Mouse (Mus musculus): ENCODE measurements around the gene Stx4a.
"Not testable (repeated sequence)": the region's sequence is repeated elsewhere in the genome, so short reads cannot be mapped to it uniquely, and the experiment has no call there.

The Stx4a gene

DNA sequence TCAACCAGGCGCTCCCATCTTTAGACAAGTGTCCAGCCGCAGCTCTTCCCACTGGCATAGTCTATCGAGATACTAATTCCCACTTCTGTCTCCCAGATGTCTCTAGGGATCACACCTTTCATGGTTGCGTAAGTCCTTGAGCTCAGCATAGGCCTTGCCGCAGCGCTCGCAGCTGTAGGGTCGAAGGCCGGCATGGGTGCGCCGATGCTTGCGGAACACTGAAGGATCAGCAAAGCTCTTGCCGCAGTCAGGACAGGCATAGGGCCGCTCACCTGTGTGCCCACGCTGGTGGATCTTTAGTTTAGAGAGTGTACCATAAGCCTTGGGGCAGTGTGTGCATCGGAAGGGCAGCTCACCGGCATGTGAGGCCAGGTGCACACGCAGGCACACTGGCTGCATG lies 43.5 kb downstream of the Stx4a start:
- DNase-seq (ENCODE audit: low spot score in 2 of 2): no peak

DNA sequence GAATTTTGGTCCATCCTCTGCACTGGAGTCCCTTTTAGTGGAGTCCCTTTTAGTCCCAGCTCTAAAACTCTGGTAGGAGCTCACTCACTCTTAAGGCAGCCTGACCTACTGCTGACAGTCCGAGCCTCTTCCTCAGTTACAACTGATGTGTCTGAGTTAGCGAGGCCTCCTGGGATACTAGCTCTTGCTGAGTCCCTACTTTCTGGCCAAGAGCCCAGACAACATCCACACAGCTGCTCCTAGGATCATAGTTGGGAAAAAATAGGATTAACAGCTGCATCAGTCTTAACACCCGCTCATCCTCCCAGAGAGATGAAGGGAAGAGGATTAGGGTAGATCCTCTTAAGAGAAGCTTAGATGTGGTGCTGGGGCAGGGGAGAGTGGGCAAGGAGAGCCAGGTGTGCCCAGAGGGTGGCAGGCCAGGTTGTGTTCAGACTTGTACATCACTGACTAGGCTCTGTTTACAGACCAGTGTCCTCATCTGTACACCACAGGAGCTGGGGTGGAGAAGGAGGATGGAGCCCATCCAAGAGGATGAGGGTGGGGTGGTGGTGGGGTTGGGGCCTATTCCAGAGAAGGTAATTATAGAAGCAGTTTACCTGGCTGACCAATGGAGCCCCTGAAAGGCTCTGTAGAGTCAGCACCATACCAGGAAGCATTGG lies 45.2 kb downstream of the Stx4a start:
- no peak for DNase-seq (ENCODE audit: low spot score in 2 of 2)

DNA sequence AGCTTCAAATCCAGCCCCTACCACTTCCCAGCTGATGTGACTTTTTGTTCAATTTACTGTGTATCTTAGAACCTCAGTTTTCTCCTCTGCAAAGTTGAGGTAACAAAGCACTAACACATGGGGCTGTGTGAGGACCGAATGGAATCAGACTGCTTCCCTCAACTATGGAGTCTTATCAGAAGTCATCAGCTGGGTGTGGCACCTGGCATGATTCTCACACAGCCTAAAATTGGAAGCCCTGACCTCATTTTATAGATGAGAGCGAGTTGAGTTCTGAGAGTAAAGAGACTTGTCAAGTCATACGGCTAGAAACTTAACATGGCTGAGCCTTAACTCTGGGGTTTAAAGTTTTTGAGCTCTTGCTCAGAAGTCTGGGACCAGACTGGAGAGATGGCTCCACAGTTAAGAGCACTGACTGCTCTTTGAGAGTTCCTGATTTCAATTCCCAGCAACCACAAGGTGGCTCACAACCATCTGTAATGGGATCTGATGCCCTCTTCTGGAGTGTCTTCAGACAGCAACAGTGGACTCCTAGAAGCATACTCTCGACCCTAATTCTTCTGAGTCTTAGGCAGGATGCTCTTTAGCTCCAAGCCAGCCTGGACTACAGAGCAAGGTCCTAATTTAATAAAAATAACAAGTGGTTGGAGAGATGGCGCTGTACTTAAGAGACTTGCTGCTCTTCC lies 46.2 kb downstream of the Stx4a start:
- DNase-seq (ENCODE audit: low spot score in 2 of 2): no peak

DNA sequence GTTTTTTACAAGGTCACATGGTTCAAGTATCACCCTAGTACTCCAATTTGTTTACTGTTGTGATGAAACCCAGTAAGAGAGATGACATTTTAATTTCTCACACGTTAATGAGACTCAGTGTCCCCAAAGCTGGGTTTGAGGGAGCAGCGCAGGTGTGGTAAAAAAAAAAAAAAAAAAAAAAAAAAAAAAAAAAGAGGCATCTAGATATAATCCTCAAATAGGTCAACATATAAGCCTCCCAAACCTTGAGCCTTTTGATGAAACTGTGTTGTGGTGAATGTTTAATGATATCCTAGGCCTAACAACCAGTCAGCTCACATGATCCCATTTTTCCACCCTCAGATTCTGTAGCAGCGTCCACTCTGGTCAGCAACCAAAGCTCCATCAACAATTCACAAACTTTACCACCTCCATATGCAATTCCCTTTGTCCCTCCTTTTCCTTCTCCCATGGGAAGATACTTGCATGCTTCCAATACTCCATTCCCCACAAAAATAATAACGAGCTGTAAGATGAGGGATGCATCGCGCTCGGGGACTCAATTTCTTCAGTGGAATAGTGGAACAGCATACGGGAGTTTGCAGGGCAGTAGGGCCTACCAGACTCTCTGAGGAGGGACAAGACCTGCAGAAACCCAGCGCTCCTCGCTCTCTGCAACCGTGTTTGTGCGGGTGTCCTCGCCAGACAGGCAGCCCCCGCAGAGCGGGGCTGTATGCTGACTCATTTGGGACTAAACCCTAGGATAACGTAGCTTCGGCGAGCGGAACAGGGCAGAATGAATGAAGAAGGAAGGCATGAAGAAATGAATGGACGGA lies 50.9 kb downstream of the Stx4a start:
- no peak for DNase-seq (ENCODE audit: low spot score in 2 of 2)

DNA sequence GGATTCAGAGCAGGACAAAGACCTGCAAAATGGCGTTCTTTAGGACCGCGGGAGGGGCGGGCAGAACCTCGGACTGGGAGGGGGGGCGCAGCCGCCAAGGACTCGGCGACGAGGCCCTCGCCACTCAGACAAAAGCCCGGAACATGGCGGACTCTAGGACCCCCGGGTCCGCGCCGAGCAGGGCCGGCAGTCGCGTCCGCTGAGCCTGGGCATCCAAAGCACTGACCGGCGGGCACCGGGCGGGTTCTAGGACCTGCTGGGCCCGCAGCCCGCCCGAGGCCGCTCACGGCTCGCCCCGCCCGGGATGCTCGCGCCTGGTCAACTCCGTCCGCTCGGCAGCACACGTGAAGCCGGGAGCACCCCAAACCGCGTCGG lies 51.5 kb downstream of the Stx4a start:
- DNase-seq (ENCODE audit: low spot score in 2 of 2): peak; percentile 87 to 95

DNA sequence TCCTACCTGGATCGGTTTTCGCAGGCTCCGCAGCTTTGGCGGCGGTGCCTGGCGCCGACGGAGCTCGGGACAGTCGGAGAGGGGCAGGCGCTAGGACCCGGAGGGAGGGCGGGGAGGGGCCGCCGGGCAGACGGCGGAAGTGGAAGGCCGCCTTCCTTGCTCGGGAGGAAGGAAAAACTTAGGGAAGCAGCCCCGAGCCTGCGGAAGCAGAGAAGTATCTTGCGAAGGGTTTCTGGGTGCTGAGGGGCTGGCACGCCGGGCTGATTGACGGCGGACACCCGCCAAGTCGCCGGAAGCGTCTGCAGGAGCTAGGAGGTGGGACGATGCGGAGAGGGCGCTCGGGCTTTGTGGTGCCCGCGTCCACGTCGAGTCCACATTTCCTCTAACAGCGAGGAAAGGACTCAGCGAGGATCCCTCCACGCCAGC lies 52.0 kb downstream of the Stx4a start, which contains the start of gene Zfp646:
Gene Zfp646, plus strand, starts transcription at position 181 of the 426 bp plus-strand sequence.
- DNase-seq (ENCODE audit: low spot score in 2 of 2): no peak

DNA sequence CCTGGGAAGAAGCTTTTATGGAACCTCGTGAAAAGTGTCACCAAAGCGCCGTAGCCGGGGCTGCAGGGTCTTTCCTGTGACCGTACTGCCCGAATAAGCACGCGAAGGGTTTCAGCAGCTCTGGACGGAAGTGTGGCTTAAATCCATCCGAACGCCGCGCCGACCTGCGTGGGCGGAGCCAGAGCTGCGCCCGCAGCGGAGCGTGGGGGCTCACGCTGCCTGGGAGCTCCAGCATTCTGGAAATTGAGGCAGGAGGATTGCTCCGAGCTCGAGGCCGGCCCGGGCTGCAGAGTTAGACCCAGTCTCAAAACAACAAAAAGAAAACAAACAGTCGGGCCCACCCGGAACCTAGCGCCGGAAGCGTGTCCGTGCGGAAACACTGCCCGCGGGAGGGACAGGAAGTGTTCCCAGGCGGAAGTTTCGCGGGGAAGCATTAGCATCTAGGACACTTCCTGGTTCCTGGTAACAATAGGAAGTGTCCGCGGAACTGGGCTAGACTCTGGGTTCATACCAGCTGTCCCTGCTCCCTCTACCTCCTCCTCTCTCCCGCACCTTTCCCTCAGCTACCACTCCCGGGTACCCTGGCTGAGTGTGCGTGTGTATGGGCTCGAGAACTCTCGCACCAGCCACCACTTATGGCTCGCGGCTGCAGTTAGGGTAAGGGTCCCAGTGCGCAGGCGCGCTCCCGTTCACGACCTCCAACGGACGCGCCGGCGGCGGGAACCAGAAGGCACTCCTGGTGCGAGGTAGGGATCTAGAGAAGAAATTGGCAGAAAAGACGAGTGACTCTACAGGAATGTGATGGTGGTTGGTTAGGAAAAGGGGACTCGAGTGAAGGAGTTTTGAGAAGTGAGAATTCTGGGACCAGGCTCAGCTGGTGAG lies 52.6 kb downstream of the Stx4a start, which contains the start of gene Zfp668:
Gene Zfp668, minus strand, starts transcription at position 362 of the 882 bp plus-strand sequence.
- peak; percentile 76 to 87 for DNase-seq (ENCODE audit: low spot score in 2 of 2)

DNA sequence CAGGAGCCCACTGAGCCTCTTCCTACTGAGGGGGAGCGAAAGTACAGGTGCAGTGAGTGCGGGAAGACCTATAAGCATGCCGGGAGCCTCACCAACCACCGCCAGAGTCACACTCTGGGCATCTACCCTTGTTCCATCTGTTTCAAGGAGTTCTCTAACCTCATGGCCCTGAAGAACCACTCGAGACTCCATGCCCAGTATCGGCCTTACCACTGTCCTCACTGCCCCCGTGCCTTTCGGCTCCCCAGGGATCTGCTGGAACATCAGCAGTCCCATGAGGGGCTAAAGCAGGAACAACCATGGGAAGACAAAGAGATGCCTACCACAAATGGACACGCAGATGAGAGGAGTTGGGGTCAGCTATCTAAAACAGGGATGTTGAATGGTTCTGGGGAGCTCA lies 55.2 kb downstream of the Stx4a start:
- no peak for DNase-seq (ENCODE audit: low spot score in 2 of 2)

DNA sequence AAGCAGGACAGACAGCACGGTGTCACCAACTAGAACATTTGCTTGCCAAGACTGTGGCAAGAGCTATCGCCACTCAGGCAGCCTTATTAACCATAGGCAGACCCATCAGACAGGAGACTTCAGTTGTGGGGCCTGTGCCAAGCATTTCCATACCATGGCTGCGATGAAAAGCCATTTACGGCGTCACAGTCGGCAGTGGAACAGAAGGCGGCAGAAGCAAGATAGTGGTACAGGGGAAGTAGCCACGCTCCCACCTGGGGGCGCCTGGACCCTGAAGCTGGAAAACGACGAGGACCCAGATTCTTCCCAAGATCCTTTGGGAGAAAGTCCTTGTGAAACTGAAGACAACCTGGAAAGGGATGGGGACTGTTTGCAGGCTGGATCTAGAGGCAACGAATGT lies 56.3 kb downstream of the Stx4a start:
- DNase-seq (ENCODE audit: low spot score in 2 of 2): no peak

DNA sequence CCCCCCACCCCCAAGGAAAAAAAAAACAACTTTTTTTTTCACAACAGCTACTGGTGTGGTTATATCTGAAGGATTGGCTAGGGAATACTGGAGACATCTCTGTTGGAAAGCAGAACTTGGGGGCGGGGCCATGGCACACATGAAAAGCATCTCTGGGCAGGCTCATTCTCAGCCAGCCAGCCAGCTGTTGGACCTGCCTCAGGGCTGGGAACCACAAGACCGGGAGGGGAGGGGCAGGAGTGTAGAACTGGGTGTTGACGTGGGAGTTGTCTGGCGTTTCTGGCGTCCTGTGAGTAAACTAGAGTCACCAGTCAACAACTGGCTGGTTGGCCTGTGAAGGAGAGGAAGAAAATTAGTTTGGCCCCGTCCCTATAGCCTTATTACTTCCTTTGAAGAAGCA lies 61.9 kb downstream of the Stx4a start:
- no peak for DNase-seq (ENCODE audit: low spot score in 2 of 2)

DNA sequence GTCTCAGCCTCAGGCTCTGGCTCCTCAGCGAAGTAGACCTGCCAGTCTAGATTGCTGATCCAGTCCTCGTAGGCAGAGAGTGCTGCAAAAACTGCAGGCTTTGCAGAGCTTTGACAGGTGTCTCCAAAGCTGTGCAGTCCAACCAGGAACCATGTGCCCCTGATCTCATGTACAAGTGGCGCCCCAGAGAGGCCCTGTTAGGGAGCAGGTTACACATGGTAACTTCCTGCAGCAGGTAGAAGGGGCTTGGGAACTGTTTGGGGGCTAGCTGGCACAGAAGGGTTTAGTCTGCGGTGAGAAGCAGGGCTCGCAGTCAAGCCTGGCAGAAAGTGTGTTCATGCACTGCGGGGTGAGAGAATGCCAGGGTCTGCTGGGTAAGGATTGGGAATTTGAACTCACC lies 62.5 kb downstream of the Stx4a start:
- DNase-seq (ENCODE audit: low spot score in 2 of 2): no peak

DNA sequence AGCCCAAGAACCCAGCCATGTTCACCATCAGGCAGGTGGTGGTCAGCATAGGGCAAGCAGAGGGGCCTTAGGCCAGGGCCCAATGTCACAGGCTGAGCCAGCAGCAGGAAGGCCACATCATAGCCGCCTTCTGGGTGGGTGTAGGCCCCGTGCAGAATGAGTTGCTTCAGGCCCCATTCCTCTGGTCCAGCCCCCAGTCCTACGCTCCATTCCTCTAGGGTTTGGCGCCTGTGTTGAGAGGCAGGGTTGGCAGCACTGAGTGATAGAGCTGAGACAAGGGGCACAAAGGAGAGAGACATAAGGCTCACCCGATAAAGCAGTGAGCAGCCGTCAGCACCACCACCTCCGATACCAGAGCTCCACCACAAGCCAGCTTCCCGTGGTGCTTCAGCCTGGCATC lies 63.1 kb downstream of the Stx4a start:
- no peak for DNase-seq (ENCODE audit: low spot score in 2 of 2)

DNA sequence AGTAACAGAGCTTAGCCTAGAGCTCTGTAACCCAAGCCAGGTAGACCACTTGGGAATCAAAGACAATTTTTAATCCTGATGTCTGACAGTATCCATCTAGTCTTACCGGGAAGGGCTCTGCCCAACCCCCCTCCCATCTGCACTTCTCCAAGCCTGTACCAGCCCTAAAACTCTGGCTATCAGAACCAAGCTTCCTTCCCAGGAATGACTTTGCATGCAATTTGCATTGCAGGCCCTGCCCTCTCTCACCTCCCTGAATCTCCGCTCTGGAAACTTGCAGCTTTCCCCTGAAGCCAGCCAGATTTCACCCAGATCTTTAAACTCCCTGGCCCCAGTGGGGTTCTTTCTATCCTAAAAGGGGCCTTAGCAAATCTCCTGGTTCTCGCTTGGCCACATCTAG lies 63.7 kb downstream of the Stx4a start:
- DNase-seq (ENCODE audit: low spot score in 2 of 2): no peak

DNA sequence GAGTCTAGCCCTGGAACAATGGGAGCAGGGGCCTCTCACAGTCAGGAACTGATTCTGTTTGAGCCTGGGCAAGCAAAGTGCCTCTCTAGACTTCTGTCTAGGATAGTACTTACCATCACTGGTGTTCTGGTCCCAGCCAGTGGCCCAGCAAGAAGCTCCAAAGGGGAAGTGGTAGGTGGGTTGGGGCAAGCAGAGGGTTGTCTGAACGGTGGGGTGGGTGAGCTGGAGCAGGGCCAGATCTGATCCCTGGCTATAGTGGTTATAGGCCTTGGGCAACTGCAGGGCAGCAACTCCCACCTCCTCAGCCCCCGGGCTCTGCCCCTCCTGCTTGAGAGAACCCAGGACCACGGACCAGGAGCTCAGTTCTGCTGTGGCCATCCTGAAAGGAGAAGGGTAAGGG lies 64.7 kb downstream of the Stx4a start:
- DNase-seq (ENCODE audit: low spot score in 2 of 2): no peak

DNA sequence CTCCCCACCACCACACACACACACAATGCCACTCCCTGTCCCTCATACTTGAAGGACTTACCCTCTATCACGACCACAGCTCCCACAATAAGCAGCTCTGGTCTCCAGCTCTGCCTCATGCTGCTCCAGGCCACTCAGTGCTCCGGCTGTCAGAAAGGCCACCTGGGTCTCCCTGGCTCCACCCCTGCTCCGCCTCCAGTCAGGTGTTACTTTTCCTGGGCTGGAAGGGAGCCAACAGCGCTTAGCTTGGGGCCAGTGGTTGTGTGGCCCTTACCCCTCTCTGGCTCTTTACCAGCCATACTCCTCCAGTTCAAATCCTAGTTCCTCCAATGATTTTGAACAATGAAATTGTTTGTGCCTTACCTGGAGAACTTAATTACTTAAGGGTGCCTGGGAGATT lies 66.7 kb downstream of the Stx4a start, which contains the start of gene Prss53:
Gene Prss53, minus strand, starts transcription at position 173 of the 400 bp plus-strand sequence.
- DNase-seq (ENCODE audit: low spot score in 2 of 2): no peak

DNA sequence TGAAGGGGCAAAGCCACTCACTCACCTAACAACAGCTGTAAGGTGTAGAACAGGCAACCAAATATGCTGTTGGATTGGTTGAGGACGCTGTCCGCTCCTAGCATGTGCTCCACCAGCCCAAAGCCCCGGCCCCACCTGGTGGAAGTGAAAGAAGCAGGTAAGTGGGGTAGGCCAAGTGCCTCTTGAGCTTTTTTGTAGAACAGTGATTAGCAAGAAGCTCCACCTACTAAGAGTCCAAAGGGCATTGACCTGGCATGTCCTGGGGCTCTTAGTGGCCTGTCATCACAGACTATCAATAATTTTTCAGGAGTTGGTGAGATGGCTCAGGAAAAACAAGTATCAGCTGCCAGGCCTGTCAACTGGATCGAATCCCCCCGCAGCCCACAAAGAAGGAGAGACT lies 70.4 kb downstream of the Stx4a start:
- no peak for DNase-seq (ENCODE audit: low spot score in 2 of 2)

DNA sequence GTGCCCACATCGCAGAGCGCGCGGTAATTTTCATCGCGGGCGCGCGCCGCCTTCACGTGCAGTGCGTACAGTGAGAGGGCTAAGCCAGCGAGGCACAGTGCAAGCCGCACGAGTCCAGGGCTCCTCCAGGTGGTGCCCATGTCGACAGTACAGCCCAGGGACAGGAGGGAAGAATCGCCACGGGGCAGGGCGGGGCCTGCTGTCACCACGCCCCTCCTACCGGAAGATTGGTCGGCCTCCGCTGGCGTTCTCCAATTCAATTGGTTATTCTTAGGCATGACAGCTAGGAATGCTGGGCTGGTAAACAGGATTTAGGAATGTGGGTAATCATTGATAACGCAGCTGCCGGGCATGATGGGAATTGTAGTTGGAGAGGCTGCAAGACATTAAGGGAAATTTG lies 71.3 kb downstream of the Stx4a start, which contains the start of the genes Gm21974 and Vkorc1:
Gene Gm21974, minus strand, starts transcription at position 13 of the 400 bp plus-strand sequence.
Gene Vkorc1, minus strand, starts transcription at position 176 of the 400 bp plus-strand sequence.
- peak; percentile 74 to 93 for DNase-seq (ENCODE audit: low spot score in 2 of 2)

DNA sequence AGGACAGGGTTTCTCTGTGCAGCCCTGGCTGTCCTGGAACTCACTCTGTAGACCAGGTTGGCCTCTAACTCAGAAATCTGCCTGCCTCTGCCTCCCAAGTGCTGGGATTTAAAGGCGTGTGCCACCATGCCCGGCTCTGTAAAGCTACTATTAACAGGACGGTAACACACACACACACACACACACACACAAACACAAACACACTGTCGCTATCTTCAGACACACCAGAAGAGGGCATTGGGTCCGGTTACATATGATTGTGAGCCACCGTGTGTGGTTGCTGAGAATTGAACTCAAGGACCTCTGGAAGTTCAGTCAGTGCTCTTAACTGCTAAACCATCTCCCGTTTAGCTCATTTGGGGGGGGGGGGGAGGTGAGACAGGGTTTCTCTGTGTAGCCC lies 71.8 kb downstream of the Stx4a start:
- DNase-seq (ENCODE audit: low spot score in 2 of 2): not testable (repeated sequence)

DNA sequence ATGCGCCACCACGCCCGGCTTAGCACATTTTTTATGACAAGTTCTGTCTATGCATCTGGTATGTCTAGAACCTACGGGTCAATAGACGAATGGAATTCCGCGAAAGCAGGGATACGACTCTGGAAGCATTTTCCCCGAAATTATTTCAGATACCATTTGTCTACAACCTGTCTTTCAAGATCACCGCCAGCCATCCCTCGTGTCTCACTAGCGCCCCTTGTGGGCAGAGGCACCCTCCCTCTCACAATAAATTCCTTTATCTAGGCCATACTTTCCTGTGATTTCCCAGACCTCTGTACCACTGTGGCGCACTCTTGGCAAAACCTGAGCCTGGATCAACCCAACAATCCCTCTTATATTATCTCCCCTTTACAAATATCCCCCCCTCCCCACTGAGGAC lies 72.3 kb downstream of the Stx4a start:
- peak in 1 of 2 experiments; percentile 59 for DNase-seq (ENCODE audit: low spot score in 2 of 2)

DNA sequence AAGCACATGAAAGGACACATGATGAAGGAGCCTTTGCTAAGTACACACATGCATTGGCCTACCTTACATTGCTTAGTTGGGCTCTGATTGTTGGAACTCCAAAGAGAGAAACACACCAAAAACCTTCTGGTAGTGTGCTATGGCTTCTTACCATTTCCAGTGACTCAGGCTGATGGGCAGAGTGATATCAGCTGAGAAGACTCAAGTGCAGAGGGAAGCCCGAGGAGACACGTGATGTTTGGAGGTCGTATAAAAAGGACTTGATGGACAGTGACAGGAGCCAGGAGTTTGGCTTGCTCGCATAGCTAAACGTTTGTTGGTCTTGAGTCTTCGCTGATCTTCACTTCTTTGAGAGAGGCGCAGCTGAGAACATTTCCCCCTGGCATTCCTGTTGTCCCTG lies 73.4 kb downstream of the Stx4a start:
- DNase-seq (ENCODE audit: low spot score in 2 of 2): no peak

Measured in cerebellum, postnatal 4 days (tissue).